Comparison of ENCODE assay signal across 8 mouse cellular contexts in the genomic region with DNA sequence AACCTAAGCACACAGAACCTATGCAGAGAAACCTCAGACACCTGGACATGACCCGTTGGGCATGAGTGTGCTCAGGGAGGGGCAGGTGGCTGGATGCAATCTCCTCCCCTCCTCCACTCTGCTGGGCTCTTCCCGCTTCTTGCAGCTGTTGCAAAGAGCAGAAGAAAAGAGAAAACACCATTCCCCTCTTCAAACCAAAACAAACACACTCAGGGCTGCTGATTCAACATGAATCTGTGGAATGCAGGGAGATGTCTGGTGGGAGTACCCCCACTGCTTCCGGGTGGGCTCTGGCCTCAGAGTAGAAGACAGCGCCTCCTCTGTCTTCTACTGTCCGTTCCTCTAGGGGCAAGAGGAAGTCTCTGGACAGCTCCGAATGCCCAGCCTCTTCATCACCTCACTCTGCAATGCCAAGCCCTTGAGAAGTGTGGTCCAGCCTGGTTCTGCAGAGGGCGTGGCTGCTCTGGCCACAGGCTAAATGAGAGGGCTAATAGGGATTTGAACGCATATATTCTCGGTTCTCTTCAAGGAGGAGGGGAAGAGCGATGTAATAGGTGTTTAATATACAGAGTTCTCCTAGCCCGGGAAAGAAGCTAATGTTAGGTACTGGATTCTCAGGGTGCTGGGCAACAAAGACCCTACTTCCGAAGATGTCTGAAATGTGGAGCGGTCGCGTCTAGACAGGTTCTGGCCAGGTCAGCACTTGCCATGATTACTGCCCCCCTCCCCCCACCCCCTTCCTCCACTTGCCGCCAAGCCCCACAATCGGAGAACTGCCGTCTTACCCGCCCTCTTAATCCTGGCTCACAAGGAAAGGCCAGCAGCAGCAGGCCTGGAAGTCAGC. TPM values are rescaled to one million over a fixed set of nuclear protein-coding genes. Genes with fewer than 3 reads are reported as not detected.
A peak's percentile ranks its signal among the peaks of the same experiment; 100 is the strongest.
DNase-seq lines count a peak whose midpoint lies in the region; ATAC-seq and TF ChIP-seq lines count a peak whose summit lies in the region.

No protein-coding gene starts in this region.

- H3K4me1 ChIP-seq in testis, adult 2 months (ENCODE audit: control insufficient read depth, insufficient read depth, low read length), result peaks cover 21% of the 10 kb centered on the region
- peaks cover 19% of the 10 kb centered on the region for H3K4me1 ChIP-seq in forebrain, embryonic 12.5 days
- H3K4me1 ChIP-seq in limb, embryonic 15.5 days, result peaks cover 60% of the 10 kb centered on the region
- H3K4me1 ChIP-seq in neural tube, embryonic 12.5 days, result peaks cover 20% of the 10 kb centered on the region

- peak overlapping the region; percentile 96 for H3K4me2 ChIP-seq in forebrain, embryonic 12.5 days
- H3K4me2 ChIP-seq in limb, embryonic 15.5 days, result peak overlapping the region; percentile 89
- peak overlapping the region; percentile 88 for H3K4me2 ChIP-seq in neural tube, embryonic 12.5 days (replicated peaks)

- TF ChIP-seq CTCF in testis, adult 2 months (IDR thresholded peaks at IDR 0.05; ENCODE audit: control insufficient read depth, insufficient read depth, insufficient replicate concordance, low read depth, low read length), result no peak

- H3K4me3 ChIP-seq in testis, adult 2 months (ENCODE audit: control insufficient read depth, low read depth, low read length), result peak overlapping the region; percentile 80
- H3K4me3 ChIP-seq in forebrain, embryonic 12.5 days (replicated peaks), result peak overlapping the region; percentile 64
- H3K4me3 ChIP-seq in limb, embryonic 15.5 days, result peak overlapping the region; percentile 52
- H3K4me3 ChIP-seq in neural tube, embryonic 12.5 days, result peak overlapping the region; percentile 59

- H3K27ac ChIP-seq in testis, adult 2 months (ENCODE audit: control insufficient read depth, insufficient read depth, low read depth, low read length), result no peak overlapping the region
- no peak overlapping the region for H3K27ac ChIP-seq in forebrain, embryonic 12.5 days
- H3K27ac ChIP-seq in limb, embryonic 15.5 days, result no peak overlapping the region
- H3K27ac ChIP-seq in neural tube, embryonic 12.5 days, result no peak overlapping the region

- no peak for ATAC-seq in forebrain, embryonic 12.5 days (ENCODE audit: low FRiP score)
- ATAC-seq in limb, embryonic 15.5 days (ENCODE audit: insufficient number of reproducible peaks, low FRiP score, low TSS enrichment, low read depth), result no peak
- ATAC-seq in neural tube, embryonic 12.5 days (ENCODE audit: low FRiP score, low read depth), result no peak

- H3K9ac ChIP-seq in forebrain, embryonic 12.5 days, result peak overlapping the region; percentile 69; the same call in 1 of the 2 replicates
- H3K9ac ChIP-seq in limb, embryonic 15.5 days, result 0 out of 2 replicates have a peak overlapping the region, but pooled peaks have one; percentile 44
- H3K9ac ChIP-seq in neural tube, embryonic 12.5 days, result peak overlapping the region; percentile 67

- no peak for TF ChIP-seq POLR2A in testis, adult 2 months (IDR thresholded peaks at IDR 0.05; ENCODE audit: control insufficient read depth, low read depth, low read length)

- WGBS in forebrain, embryonic 12.5 days, result 7% methylated on average over 19 of the region's 19 CpGs
- 8% methylated on average over 19 of the region's 19 CpGs for WGBS in limb, embryonic 15.5 days
- WGBS in neural tube, embryonic 12.5 days, result 9% methylated on average over 19 of the region's 19 CpGs

- H3K9me3 ChIP-seq in forebrain, embryonic 12.5 days, result no peaks in the 10 kb centered on the region
- no peaks in the 10 kb centered on the region for H3K9me3 ChIP-seq in limb, embryonic 15.5 days
- no peaks in the 10 kb centered on the region for H3K9me3 ChIP-seq in neural tube, embryonic 12.5 days

- no peak for DNase-seq in testis, postnatal 10 days (ENCODE audit: low spot score)
- DNase-seq in c-Kit-positive CD71-positive TER-119-positive erythroid progenitor cells, embryonic 14.5 days (ENCODE audit: low spot score), result no peak
- DNase-seq in thymus, postnatal 36 days, result no peak
- DNase-seq in right cerebral cortex, postnatal 25 days, result no peak

- H3K27me3 ChIP-seq in testis, adult 2 months (ENCODE audit: control insufficient read depth, insufficient read depth, low read length), result peaks cover 4% of the 10 kb centered on the region; the same call in 1 of the 2 replicates
- peaks cover 73% of the 10 kb centered on the region for H3K27me3 ChIP-seq in forebrain, embryonic 12.5 days
- H3K27me3 ChIP-seq in limb, embryonic 15.5 days, result peaks cover 65% of the 10 kb centered on the region
- H3K27me3 ChIP-seq in neural tube, embryonic 12.5 days (replicated peaks), result peaks cover 54% of the 10 kb centered on the region

- H3K36me3 ChIP-seq in testis, adult 2 months (ENCODE audit: control insufficient read depth, insufficient read depth, low read length), result no peaks in the 10 kb centered on the region
- H3K36me3 ChIP-seq in forebrain, embryonic 12.5 days (replicated peaks), result no peaks in the 10 kb centered on the region
- no peaks in the 10 kb centered on the region for H3K36me3 ChIP-seq in limb, embryonic 15.5 days
- no peaks in the 10 kb centered on the region for H3K36me3 ChIP-seq in neural tube, embryonic 12.5 days

RNA-seq across cellular contexts. Expression of gene Itga3, which starts 1.2 kb away (rescaled TPM):
- polyA plus RNA-seq in testis, adult 2 months (2012; rRNA removed), result 1.5 and 2.2 TPM in 2 replicates
- 3.8 and 5.2 TPM in 2 replicates for polyA plus RNA-seq in forebrain, embryonic 12.5 days (2016; fragmentation: Nextera tagmentation; extraction: Ambion mirVana)
- 8.9 and 9.5 TPM in 2 replicates for polyA plus RNA-seq in limb, embryonic 15.5 days (2015; fragmentation: Nextera tagmentation; extraction: Ambion mirVana)
- polyA plus RNA-seq in neural tube, embryonic 12.5 days (2016; fragmentation: Nextera tagmentation; extraction: Ambion mirVana), result 7.6 and 9.3 TPM in 2 replicates

RNA-seq across cellular contexts. Expression of gene Pdk2, which starts 34.3 kb away (rescaled TPM):
- 220 and 229 TPM in 2 replicates for polyA plus RNA-seq in testis, adult 2 months (2012; rRNA removed)
- 17.3 and 19.4 TPM in 2 replicates for polyA plus RNA-seq in forebrain, embryonic 12.5 days (2016; fragmentation: Nextera tagmentation; extraction: Ambion mirVana)
- polyA plus RNA-seq in limb, embryonic 15.5 days (2015; fragmentation: Nextera tagmentation; extraction: Ambion mirVana), result 33.4 and 42.9 TPM in 2 replicates
- polyA plus RNA-seq in neural tube, embryonic 12.5 days (2016; fragmentation: Nextera tagmentation; extraction: Ambion mirVana), result 20.5 and 20.6 TPM in 2 replicates

RNA-seq across cellular contexts. Expression of gene Dlx3, which starts 44.5 kb away (rescaled TPM):
- polyA plus RNA-seq in testis, adult 2 months (2012; rRNA removed), result 0.04 TPM in 2 replicates
- polyA plus RNA-seq in forebrain, embryonic 12.5 days (2016; fragmentation: Nextera tagmentation; extraction: Ambion mirVana), result 1.0 and 1.1 TPM in 2 replicates
- 17.7 and 20.9 TPM in 2 replicates for polyA plus RNA-seq in limb, embryonic 15.5 days (2015; fragmentation: Nextera tagmentation; extraction: Ambion mirVana)
- 0.81 and 1.2 TPM in 2 replicates for polyA plus RNA-seq in neural tube, embryonic 12.5 days (2016; fragmentation: Nextera tagmentation; extraction: Ambion mirVana)
